Mouse (Mus musculus): ENCODE measurements at regions not wholly inside any gene's neighbourhood (a gene's known extent, or its start where the extent isn't known, plus 50 kb on each side); places are given as distances from the start of the nearest gene placed in this dataset.
A peak's percentile ranks its signal among the peaks of the same experiment; 100 is the strongest.

DNA sequence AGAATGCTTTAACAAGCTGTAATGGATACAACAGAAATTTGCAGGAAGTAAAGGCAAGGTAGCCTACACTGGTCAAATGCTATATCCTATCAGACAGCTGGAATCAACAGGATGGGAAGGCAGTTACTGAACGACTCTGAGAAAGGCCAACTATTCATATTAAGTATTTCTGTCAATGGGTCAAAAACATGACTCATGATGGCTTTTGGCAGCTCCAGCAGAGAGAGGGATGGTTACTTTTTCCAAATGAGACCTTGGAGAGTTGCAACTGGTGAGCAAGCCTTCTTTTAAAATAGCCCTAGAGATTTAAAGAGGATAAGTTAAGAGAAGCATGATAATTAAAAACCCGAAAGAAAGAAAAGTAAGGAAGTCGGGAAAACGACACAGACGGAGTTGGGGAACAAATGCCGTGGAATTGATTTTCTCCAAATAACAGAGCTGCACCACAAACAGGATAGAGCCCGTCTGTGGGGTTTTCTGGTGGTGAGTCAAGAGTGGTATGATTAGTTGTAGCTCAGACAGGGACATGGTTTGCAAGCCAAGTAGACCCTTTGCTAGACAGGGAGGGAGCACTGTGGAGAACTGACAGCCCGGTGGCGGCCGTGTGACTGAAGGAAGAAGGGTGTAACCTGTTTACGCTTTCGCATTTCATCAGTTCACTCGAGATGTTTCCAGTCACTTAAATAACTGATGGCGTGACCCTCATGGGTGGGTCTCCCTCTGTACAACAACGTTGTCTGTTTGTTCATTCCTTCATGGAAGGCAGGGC lies 3638.1 kb upstream of the Gm7489 start:
- no peak overlapping the region for H3K4me3 ChIP-seq (ENCODE audit: low read depth, low read length)
- ATAC-seq (ENCODE audit: insufficient read depth, low read depth) = no peak
- H3K36me3 ChIP-seq (replicated peaks; ENCODE audit: control insufficient read depth, insufficient read depth, low read length) = no peaks in the 10 kb centered on the region
- no peaks in the 10 kb centered on the region for H3K9me3 ChIP-seq (replicated peaks; ENCODE audit: control insufficient read depth, low read length)
- H3K4me1 ChIP-seq (ENCODE audit: control insufficient read depth, insufficient read depth) = no peaks in the 10 kb centered on the region
- DNase-seq (ENCODE audit: low spot score) = peak; percentile 5
- no peak overlapping the region for H3K27ac ChIP-seq (ENCODE audit: low read depth)
- H3K27me3 ChIP-seq (ENCODE audit: control insufficient read depth, insufficient read depth, low read length) = no peaks in the 10 kb centered on the region
- H3K9ac ChIP-seq (replicated peaks; ENCODE audit: low read depth, low read length) = no peak overlapping the region
- no peak overlapping the region for H3K4me2 ChIP-seq (ENCODE audit: low read depth, low read length)
- WGBS = 69% methylated on average over 15 of the region's 15 CpGs
- TF ChIP-seq CTCF (IDR thresholded peaks at IDR 0.05; ENCODE audit: low read depth) (no peak), EP300 (IDR thresholded peaks at IDR 0.05; ENCODE audit: low read depth) (no peak)

DNA sequence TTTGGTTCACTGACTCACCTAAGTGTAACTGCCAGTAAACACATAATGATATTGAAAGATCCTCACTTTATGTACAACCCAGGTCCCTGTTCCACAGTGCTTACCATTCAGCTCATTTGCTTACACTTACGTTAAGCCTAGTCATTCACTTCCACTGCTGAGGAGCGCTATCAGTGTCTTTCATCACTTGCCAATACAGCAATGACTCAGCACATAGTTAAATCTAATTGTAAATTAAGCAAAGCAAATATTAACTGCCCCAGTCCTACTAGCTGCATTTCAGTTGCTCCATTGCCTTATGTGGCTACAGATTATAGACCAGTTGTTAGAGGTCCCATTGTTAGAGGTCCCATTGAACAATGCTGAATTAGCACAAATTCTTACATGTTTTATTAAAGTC lies 3624.6 kb upstream of the Gm7489 start:
- Histone ChIP-seq H3K9me3 (replicated peaks; ENCODE audit: control insufficient read depth, low read length) (no peaks in the 10 kb centered on the region), H3K4me2 (ENCODE audit: low read depth, low read length) (no peak overlapping the region)

DNA sequence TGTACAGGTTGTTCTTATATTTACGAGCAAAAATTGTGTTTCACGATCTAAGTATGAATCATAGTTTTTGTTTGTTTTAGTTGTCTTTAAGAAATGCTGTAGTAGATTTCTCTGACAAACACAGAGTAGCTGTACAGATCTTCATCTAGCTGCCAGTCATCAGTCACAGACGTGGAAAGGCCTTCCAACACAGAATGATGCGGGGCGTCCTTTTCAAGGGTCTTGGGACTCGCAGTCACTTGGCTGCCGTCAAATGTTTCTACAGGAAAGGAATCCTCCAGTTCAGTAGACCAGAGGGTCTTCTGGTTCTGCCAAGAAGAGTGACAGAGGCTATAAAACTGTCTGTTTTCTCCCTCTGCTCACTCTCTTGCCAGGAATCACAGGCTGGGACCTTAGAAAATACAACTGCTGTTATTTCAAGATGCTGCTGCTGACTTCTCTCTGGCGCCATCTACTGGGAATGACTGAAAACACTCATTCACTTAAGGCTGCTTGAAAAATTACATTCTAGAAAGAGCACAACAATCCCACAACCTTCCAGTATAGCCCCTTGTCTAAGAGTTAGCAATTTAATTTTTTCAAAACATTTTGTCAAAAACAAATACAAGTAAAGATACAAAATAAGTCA lies 3623.3 kb upstream of the Gm7489 start:
- Histone ChIP-seq H3K4me2 (ENCODE audit: low read depth, low read length) (no peak overlapping the region), H3K4me1 (ENCODE audit: control insufficient read depth, insufficient read depth) (no peaks in the 10 kb centered on the region), H3K9ac (replicated peaks; ENCODE audit: low read depth, low read length) (no peak overlapping the region), H3K4me3 (ENCODE audit: low read depth, low read length) (no peak overlapping the region), H3K9me3 (replicated peaks; ENCODE audit: control insufficient read depth, low read length) (no peaks in the 10 kb centered on the region), H3K27ac (ENCODE audit: low read depth) (no peak overlapping the region), H3K36me3 (replicated peaks; ENCODE audit: control insufficient read depth, insufficient read depth, low read length) (no peaks in the 10 kb centered on the region), H3K27me3 (ENCODE audit: control insufficient read depth, insufficient read depth, low read length) (no peaks in the 10 kb centered on the region)
- no peak for ATAC-seq (ENCODE audit: insufficient read depth, low read depth)
- DNase-seq (ENCODE audit: low spot score) = peak; percentile 59
- TF ChIP-seq CTCF (IDR thresholded peaks at IDR 0.05; ENCODE audit: low read depth) = peak; percentile 73
- TF ChIP-seq EP300 (IDR thresholded peaks at IDR 0.05; ENCODE audit: low read depth) = no peak
- WGBS = 63% methylated on average over 8 of the region's 8 CpGs

More for the DNA sequence above, 3624.6 kb upstream of the Gm7489 start:
- H3K27me3 ChIP-seq (ENCODE audit: control insufficient read depth, insufficient read depth, low read length) = no peaks in the 10 kb centered on the region
- DNase-seq (ENCODE audit: low spot score) = no peak
- no peak overlapping the region for H3K27ac ChIP-seq (ENCODE audit: low read depth)
- no peaks in the 10 kb centered on the region for H3K4me1 ChIP-seq (ENCODE audit: control insufficient read depth, insufficient read depth)
- H3K36me3 ChIP-seq (replicated peaks; ENCODE audit: control insufficient read depth, insufficient read depth, low read length) = no peaks in the 10 kb centered on the region
- no peak overlapping the region for H3K4me3 ChIP-seq (ENCODE audit: low read depth, low read length)
- WGBS = 66% methylated on average over 2 of the region's 2 CpGs
- TF ChIP-seq EP300 (IDR thresholded peaks at IDR 0.05; ENCODE audit: low read depth) (no peak), CTCF (IDR thresholded peaks at IDR 0.05; ENCODE audit: low read depth) (no peak)
- ATAC-seq (ENCODE audit: insufficient read depth, low read depth) = no peak
- H3K9ac ChIP-seq (replicated peaks; ENCODE audit: low read depth, low read length) = no peak overlapping the region

DNA sequence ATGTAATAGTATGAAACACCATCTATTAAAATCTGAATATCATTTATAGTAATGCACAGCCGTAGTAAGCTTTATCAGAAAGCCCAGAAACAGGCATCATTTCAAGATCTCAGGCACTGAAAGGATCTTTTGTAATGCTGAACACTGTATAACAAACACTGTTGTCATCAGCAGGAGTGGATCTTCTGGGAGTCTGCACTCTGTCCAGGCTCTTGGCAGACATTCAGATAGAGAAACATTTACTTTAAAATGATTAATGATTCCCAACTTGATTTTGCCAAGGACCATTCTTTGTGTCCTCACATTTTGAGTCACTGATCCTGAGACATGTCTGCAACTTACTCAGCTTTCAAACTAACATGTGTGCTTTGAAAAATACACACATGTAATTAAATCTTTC lies 3617.2 kb upstream of the Gm7489 start:
- H3K9me3 ChIP-seq (replicated peaks; ENCODE audit: control insufficient read depth, low read length) = no peaks in the 10 kb centered on the region
- H3K9ac ChIP-seq (replicated peaks; ENCODE audit: low read depth, low read length) = no peak overlapping the region
- no peak overlapping the region for H3K4me3 ChIP-seq (ENCODE audit: low read depth, low read length)
- H3K36me3 ChIP-seq (replicated peaks; ENCODE audit: control insufficient read depth, insufficient read depth, low read length) = no peaks in the 10 kb centered on the region
- no peaks in the 10 kb centered on the region for H3K4me1 ChIP-seq (ENCODE audit: control insufficient read depth, insufficient read depth)
- DNase-seq (ENCODE audit: low spot score) (no peak), ATAC-seq (ENCODE audit: insufficient read depth, low read depth) (no peak)
- no peaks in the 10 kb centered on the region for H3K27me3 ChIP-seq (ENCODE audit: control insufficient read depth, insufficient read depth, low read length)
- no peak overlapping the region for H3K27ac ChIP-seq (ENCODE audit: low read depth)
- no peak overlapping the region for H3K4me2 ChIP-seq (ENCODE audit: low read depth, low read length)
- 43% methylated on average over 1 of the region's 1 CpGs for WGBS
- TF ChIP-seq EP300 (IDR thresholded peaks at IDR 0.05; ENCODE audit: low read depth) (no peak), CTCF (IDR thresholded peaks at IDR 0.05; ENCODE audit: low read depth) (no peak)

DNA sequence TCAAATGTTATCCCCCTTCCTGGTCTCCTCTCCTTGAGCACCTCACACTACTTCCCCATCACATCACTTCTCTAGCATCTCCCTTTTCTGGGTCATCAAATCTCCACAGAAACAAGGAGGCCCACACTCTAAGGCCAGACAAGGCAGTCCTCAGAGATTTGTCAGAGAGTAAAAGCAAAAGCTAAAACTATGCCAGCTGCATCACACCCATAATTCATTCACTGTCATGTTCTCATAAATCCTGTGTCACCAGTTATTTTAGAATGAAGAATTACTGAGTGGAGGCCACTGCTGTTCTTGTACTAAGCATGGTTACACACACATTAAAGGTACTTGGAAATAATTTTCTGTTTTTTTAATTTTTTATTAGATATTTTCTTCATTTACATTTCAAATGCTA lies 3613.1 kb upstream of the Gm7489 start:
- TF ChIP-seq CTCF (IDR thresholded peaks at IDR 0.05; ENCODE audit: low read depth) (no peak), EP300 (IDR thresholded peaks at IDR 0.05; ENCODE audit: low read depth) (no peak)
- ATAC-seq (ENCODE audit: insufficient read depth, low read depth) = no peak
- H3K27me3 ChIP-seq (ENCODE audit: control insufficient read depth, insufficient read depth, low read length) = no peaks in the 10 kb centered on the region
- no peak overlapping the region for H3K4me2 ChIP-seq (ENCODE audit: low read depth, low read length)
- DNase-seq (ENCODE audit: low spot score) = no peak
- H3K4me3 ChIP-seq (ENCODE audit: low read depth, low read length) = no peak overlapping the region
- no peak overlapping the region for H3K9ac ChIP-seq (replicated peaks; ENCODE audit: low read depth, low read length)
- H3K27ac ChIP-seq (ENCODE audit: low read depth) = no peak overlapping the region
- no peaks in the 10 kb centered on the region for H3K9me3 ChIP-seq (replicated peaks; ENCODE audit: control insufficient read depth, low read length)
- H3K4me1 ChIP-seq (ENCODE audit: control insufficient read depth, insufficient read depth) = no peaks in the 10 kb centered on the region
- no peaks in the 10 kb centered on the region for H3K36me3 ChIP-seq (replicated peaks; ENCODE audit: control insufficient read depth, insufficient read depth, low read length)

Measured in heart, postnatal 0 days (tissue).